Mouse (Mus musculus): ENCODE results near the gene Rgp1.

The Rgp1 gene

GRCm38 (mm10) chr4:43598650-43599380, 20.3 kb downstream of the Rgp1 start:
- DNase-seq, result no peak

GRCm38 (mm10) chr4:43600195-43600934, 21.9 kb downstream of the Rgp1 start:
- no peak for DNase-seq

GRCm38 (mm10) chr4:43604099-43604498, 25.6 kb downstream of the Rgp1 start:
- no peak for DNase-seq

- no peak for DNase-seq
Observed at GRCm38 (mm10) chr4:43604751-43605685, 26.5 kb downstream of the Rgp1 start.

- DNase-seq, result no peak
Observed at GRCm38 (mm10) chr4:43612534-43612933, 34.0 kb downstream of the Rgp1 start.

- no peak for DNase-seq
Observed at GRCm38 (mm10) chr4:43613060-43613730, 34.7 kb downstream of the Rgp1 start.

GRCm38 (mm10) chr4:43620146-43620778, 41.7 kb downstream of the Rgp1 start:
- DNase-seq, result no peak

- peak; percentile 66 to 68 for DNase-seq
Observed at GRCm38 (mm10) chr4:43629106-43629817, 50.7 kb downstream of the Rgp1 start.

- peak; percentile 91 to 94 for DNase-seq
Observed at GRCm38 (mm10) chr4:43630030-43630581, 51.6 kb downstream of the Rgp1 start.

GRCm38 (mm10) chr4:43630671-43631045, 52.1 kb downstream of the Rgp1 start:
- DNase-seq, result peak in 1 of 2 experiments; percentile 37

GRCm38 (mm10) chr4:43631046-43631955, 52.8 kb downstream of the Rgp1 start, which contains the start of gene Npr2:
TSS of gene Npr2 (plus strand) at chr4:43631935.
- DNase-seq, result peak; percentile 71 to 73

- DNase-seq, result peak; percentile 55 to 59
Observed at GRCm38 (mm10) chr4:43631956-43632920, 53.7 kb downstream of the Rgp1 start.

GRCm38 (mm10) chr4:43633296-43633695, 54.8 kb downstream of the Rgp1 start:
- DNase-seq, result peak in 1 of 2 experiments; percentile 10

- DNase-seq, result no peak
Observed at GRCm38 (mm10) chr4:43633736-43634135, 55.2 kb downstream of the Rgp1 start.

GRCm38 (mm10) chr4:43634621-43635374, 56.3 kb downstream of the Rgp1 start:
- DNase-seq, result no peak

- DNase-seq, result no peak
Observed at GRCm38 (mm10) chr4:43636751-43637150, 58.2 kb downstream of the Rgp1 start.

All from cerebellum, postnatal 14 days (tissue).